Mouse (Mus musculus): ENCODE results near the gene N4bp1.

GRCm38 (mm10) chr8:86933898-86934297 lies 48.8 kb upstream of the N4bp1 start:
- TF ChIP-seq CTCF (IDR thresholded peaks at IDR 0.05; ENCODE audit: borderline replicate concordance, insufficient read depth, low read length) (0 out of 2 replicates have a peak, but pooled peaks have one; percentile 37), POLR2A (IDR thresholded peaks at IDR 0.05; ENCODE audit: low read depth, low read length) (no peak)
